Mouse (Mus musculus): ENCODE results near the gene Pknox1. TPM values are rescaled to one million over a fixed set of nuclear protein-coding genes. Genes with fewer than 3 reads are reported as not detected.

Pknox1 gene
- polyA plus RNA-seq, 1 experiment: 15.2 TPM

DNA sequence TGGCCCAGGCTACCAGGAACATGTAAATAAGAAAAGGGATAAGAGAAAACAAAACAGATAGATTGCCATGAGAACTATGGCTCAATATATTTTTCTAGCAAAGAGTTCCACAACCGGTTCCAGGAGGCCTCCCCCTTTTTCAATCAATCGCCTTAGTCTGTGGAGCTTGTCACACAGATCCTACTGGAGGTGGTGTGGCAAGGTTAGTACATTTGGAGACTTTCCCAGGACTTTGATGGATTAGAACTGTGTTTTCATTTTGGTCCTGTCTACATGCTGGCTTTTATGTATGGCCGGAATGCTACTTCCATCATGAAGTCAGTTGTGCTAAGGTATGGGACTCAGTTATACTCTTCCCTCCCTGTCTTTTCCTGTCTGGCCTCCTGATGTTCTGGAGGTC lies 45.4 kb downstream of the Pknox1 start:
- WGBS: 86% methylated on average over 3 of the region's 3 CpGs
- Histone ChIP-seq H3K36me3 (ENCODE audit: control insufficient read depth, insufficient read depth, low read length) (peaks cover 11% of the 10 kb centered on the region), H3K27ac (ENCODE audit: insufficient read depth, low read depth, low read length) (no peak overlapping the region), H3K4me1 (ENCODE audit: control insufficient read depth, insufficient read depth, insufficient read length, low read length) (0 out of 2 replicates have a peak, but pooled peaks cover 2% of the 10 kb centered on the region), H3K27me3 (ENCODE audit: control insufficient read depth, insufficient read depth, low read length) (no peaks in the 10 kb centered on the region), H3K4me3 (ENCODE audit: low read depth, low read length) (no peak overlapping the region)
- TF ChIP-seq POLR2A (IDR thresholded peaks at IDR 0.05; ENCODE audit: low read depth, low read length) (no peak), CTCF (IDR thresholded peaks at IDR 0.05; ENCODE audit: extremely low read depth, insufficient read length, insufficient replicate concordance, low read depth, low read length) (no peak)

- Histone ChIP-seq H3K27ac (ENCODE audit: insufficient read depth, low read depth, low read length) (no peak overlapping the region), H3K27me3 (ENCODE audit: control insufficient read depth, insufficient read depth, low read length) (no peaks in the 10 kb centered on the region), H3K36me3 (ENCODE audit: control insufficient read depth, insufficient read depth, low read length) (no peaks in the 10 kb centered on the region), H3K4me1 (ENCODE audit: control insufficient read depth, insufficient read depth, insufficient read length, low read length) (no peaks in the 10 kb centered on the region), H3K4me3 (ENCODE audit: low read depth, low read length) (no peak overlapping the region)
- 70% methylated on average over 4 of the region's 4 CpGs for whole genome bisulfite sequencing
- no peak for TF ChIP-seq POLR2A (IDR thresholded peaks at IDR 0.05; ENCODE audit: low read depth, low read length)
- TF ChIP-seq CTCF (IDR thresholded peaks at IDR 0.05; ENCODE audit: extremely low read depth, insufficient read length, insufficient replicate concordance, low read depth, low read length): no peak
These were observed 48.7 kb downstream of the Pknox1 start for GRCm38 (mm10) chr17:31613086-31613755.

DNA sequence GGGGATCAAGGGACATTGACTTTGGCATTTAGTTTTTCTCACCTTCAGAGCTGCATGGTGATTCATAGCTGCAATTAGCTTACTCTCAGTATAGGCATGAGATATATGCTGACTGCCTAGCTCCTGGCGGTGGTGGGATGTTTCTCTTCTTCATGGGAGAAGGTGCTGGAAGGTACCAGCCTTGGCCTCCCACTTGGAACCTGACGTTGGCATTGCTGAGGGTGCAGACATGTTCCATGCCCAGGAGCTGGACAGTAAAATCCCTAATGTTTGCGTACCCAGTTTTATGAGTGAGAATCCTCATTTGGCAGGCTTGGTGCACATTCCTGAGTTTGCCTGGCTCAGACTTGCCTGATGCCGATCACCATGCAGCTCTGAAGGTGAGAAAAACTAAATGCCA lies 58.6 kb downstream of the Pknox1 start:
- TF ChIP-seq CTCF (IDR thresholded peaks at IDR 0.05; ENCODE audit: extremely low read depth, insufficient read length, insufficient replicate concordance, low read depth, low read length) (no peak), POLR2A (IDR thresholded peaks at IDR 0.05; ENCODE audit: low read depth, low read length) (no peak)
- H3K27ac ChIP-seq (ENCODE audit: insufficient read depth, low read depth, low read length): no peak overlapping the region
- H3K36me3 ChIP-seq (ENCODE audit: control insufficient read depth, insufficient read depth, low read length): no peaks in the 10 kb centered on the region
- WGBS: 88% methylated on average over 4 of the region's 4 CpGs
- no peaks in the 10 kb centered on the region for H3K4me1 ChIP-seq (ENCODE audit: control insufficient read depth, insufficient read depth, insufficient read length, low read length)
- H3K4me3 ChIP-seq (ENCODE audit: low read depth, low read length): no peak overlapping the region
- H3K27me3 ChIP-seq (ENCODE audit: control insufficient read depth, insufficient read depth, low read length): no peaks in the 10 kb centered on the region

DNA sequence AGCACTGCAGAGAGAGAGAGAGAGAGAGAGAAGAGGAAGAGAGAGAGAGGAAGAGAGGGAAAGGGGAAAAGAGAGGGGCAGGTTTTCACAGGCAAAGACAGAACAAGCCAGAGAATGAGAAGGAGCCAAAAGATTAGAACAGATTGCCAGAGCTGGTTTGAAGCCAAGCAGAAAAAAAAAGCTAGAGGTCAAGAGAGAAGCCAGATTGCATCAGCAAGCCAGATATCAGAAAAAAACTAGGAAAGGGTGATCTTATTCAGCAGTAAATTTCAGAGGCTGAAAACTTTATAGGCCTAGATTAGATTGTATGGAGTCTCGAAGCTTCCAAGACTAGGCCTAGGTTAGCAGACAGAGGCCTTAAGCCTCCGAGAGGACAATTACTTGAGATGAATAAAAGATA lies 63.4 kb downstream of the Pknox1 start:
- H3K27me3 ChIP-seq (ENCODE audit: control insufficient read depth, insufficient read depth, low read length): no peaks in the 10 kb centered on the region
- H3K36me3 ChIP-seq (ENCODE audit: control insufficient read depth, insufficient read depth, low read length): no peaks in the 10 kb centered on the region
- H3K4me1 ChIP-seq (ENCODE audit: control insufficient read depth, insufficient read depth, insufficient read length, low read length): no peaks in the 10 kb centered on the region; the same call in 1 of the 2 replicates
- no peak overlapping the region for H3K27ac ChIP-seq (ENCODE audit: insufficient read depth, low read depth, low read length)
- H3K4me3 ChIP-seq (ENCODE audit: low read depth, low read length): no peak overlapping the region
- WGBS: 90% methylated on average over 2 of the region's 2 CpGs
- TF ChIP-seq CTCF (IDR thresholded peaks at IDR 0.05; ENCODE audit: extremely low read depth, insufficient read length, insufficient replicate concordance, low read depth, low read length) (no peak), POLR2A (IDR thresholded peaks at IDR 0.05; ENCODE audit: low read depth, low read length) (no peak)

- no peak overlapping the region for H3K27ac ChIP-seq (ENCODE audit: insufficient read depth, low read depth, low read length)
- H3K4me3 ChIP-seq (ENCODE audit: low read depth, low read length): no peak overlapping the region
- H3K27me3 ChIP-seq (ENCODE audit: control insufficient read depth, insufficient read depth, low read length): peaks cover 4% of the 10 kb centered on the region
- 47% methylated on average over 10 of the region's 10 CpGs for WGBS
- TF ChIP-seq CTCF (IDR thresholded peaks at IDR 0.05; ENCODE audit: extremely low read depth, insufficient read length, insufficient replicate concordance, low read depth, low read length) (no peak), POLR2A (IDR thresholded peaks at IDR 0.05; ENCODE audit: low read depth, low read length) (no peak)
- H3K4me1 ChIP-seq (ENCODE audit: control insufficient read depth, insufficient read depth, insufficient read length, low read length): no peaks in the 10 kb centered on the region; the same call in 1 of the 2 replicates
- H3K36me3 ChIP-seq (ENCODE audit: control insufficient read depth, insufficient read depth, low read length): no peaks in the 10 kb centered on the region
These were observed 66.7 kb downstream of the Pknox1 start for GRCm38 (mm10) chr17:31631081-31631800.

- WGBS: 25% methylated on average over 6 of the region's 6 CpGs
- H3K27ac ChIP-seq (ENCODE audit: insufficient read depth, low read depth, low read length): no peak overlapping the region
- TF ChIP-seq CTCF (IDR thresholded peaks at IDR 0.05; ENCODE audit: extremely low read depth, insufficient read length, insufficient replicate concordance, low read depth, low read length) (no peak), POLR2A (IDR thresholded peaks at IDR 0.05; ENCODE audit: low read depth, low read length) (no peak)
- no peak overlapping the region for H3K4me3 ChIP-seq (ENCODE audit: low read depth, low read length)
- no peaks in the 10 kb centered on the region for H3K36me3 ChIP-seq (ENCODE audit: control insufficient read depth, insufficient read depth, low read length)
- H3K27me3 ChIP-seq (ENCODE audit: control insufficient read depth, insufficient read depth, low read length): peaks cover 11% of the 10 kb centered on the region
- peaks cover 7% of the 10 kb centered on the region for H3K4me1 ChIP-seq (ENCODE audit: control insufficient read depth, insufficient read depth, insufficient read length, low read length)
These were observed 68.5 kb downstream of the Pknox1 start for GRCm38 (mm10) chr17:31633007-31633406.

GRCm38 (mm10) chr17:31634896-31635295 lies 70.4 kb downstream of the Pknox1 start:
- no peak for TF ChIP-seq POLR2A (IDR thresholded peaks at IDR 0.05; ENCODE audit: low read depth, low read length)
- TF ChIP-seq CTCF (IDR thresholded peaks at IDR 0.05; ENCODE audit: extremely low read depth, insufficient read length, insufficient replicate concordance, low read depth, low read length): no peak
- H3K27ac ChIP-seq (ENCODE audit: insufficient read depth, low read depth, low read length): no peak overlapping the region

More at GRCm38 (mm10) chr17:31634896-31635295, 70.4 kb downstream of the Pknox1 start:
- H3K27me3 ChIP-seq (ENCODE audit: control insufficient read depth, insufficient read depth, low read length): peaks cover 11% of the 10 kb centered on the region
- H3K4me3 ChIP-seq (ENCODE audit: low read depth, low read length): no peak overlapping the region
- 78% methylated on average over 5 of the region's 5 CpGs for WGBS
- H3K36me3 ChIP-seq (ENCODE audit: control insufficient read depth, insufficient read depth, low read length): no peaks in the 10 kb centered on the region
- H3K4me1 ChIP-seq (ENCODE audit: control insufficient read depth, insufficient read depth, insufficient read length, low read length): peaks cover 7% of the 10 kb centered on the region
